Mouse (Mus musculus): ENCODE results near the gene Pdzd8. TPM values are rescaled to one million over a fixed set of nuclear protein-coding genes. Genes with fewer than 3 reads are reported as not detected.

The Pdzd8 gene
- total and polyA plus RNA-seq, 2 experiments from 2014 or later = 11.3 to 48.8 TPM

DNA sequence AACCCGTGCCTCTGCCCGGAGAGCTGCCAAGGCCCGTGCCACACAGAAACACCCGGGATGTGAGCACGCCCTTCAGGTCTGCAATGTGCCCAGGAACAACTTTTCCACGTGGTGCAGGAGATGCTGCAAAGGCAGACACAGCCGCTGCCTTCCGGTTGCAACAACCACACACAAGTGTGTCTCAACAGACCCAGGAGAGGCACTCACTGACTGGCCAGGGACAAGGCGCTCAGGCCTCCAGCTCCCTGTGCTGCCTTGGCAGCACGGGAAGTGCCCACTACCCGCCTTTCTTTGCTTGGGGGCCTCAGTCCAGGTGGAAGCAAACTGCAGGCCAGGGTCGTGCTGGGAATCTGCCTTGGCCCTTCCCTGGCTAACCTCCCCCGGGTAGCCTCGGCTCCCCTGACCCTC is 1.3 kb downstream of the Pdzd8 start:
- H3K36me3 ChIP-seq (ENCODE audit: insufficient read depth, low read length) = no peaks in the 10 kb centered on the region
- ATAC-seq (ENCODE audit: low FRiP score) = no peak
- H3K9me3 ChIP-seq (ENCODE audit: low read length) = no peaks in the 10 kb centered on the region
- peak overlapping the region; percentile 99 for H3K4me2 ChIP-seq (ENCODE audit: low read depth, low read length, poor library complexity, severe bottlenecking)
- H3K27me3 ChIP-seq (ENCODE audit: insufficient read depth, low read length) = no peaks in the 10 kb centered on the region
- H3K27ac ChIP-seq (ENCODE audit: low read depth, low read length) = no peak overlapping the region
- peak overlapping the region; percentile 92 for H3K4me3 ChIP-seq (ENCODE audit: low read depth, low read length)
- no peak for TF ChIP-seq CTCF (IDR thresholded peaks at IDR 0.05)
- DNase-seq (ENCODE audit: low spot score) = peak; percentile 7
- peak overlapping the region; percentile 83 for H3K9ac ChIP-seq (replicated peaks; ENCODE audit: low read length, poor library complexity, severe bottlenecking)
- WGBS = 0% methylated on average over 14 of the region's 14 CpGs
- peaks cover 8% of the 10 kb centered on the region; the same call in 1 of the 2 replicates for H3K4me1 ChIP-seq (ENCODE audit: insufficient read depth, low read length)

DNA sequence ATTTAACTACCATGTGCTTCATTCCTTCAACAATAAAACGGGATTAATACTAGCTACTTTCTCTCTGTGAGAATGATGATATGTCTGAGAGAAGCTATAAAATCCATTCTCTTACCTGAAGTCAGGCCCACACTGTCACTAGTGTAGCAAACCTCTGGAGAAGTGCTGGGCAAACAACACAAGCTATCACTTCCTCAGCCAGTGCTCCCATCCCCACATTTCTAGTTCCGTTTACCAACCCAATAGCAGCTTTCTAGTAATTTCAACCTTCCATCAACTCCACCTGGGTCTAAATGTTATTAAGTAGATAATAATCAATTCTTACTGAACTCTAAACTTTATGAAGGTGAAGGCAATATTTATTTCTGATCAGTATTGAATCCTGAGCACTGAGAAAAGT is 2.6 kb downstream of the Pdzd8 start:
- H3K27me3 ChIP-seq (ENCODE audit: insufficient read depth, low read length) = no peaks in the 10 kb centered on the region
- H3K4me1 ChIP-seq (ENCODE audit: insufficient read depth, low read length) = peaks cover 8% of the 10 kb centered on the region; the same call in 1 of the 2 replicates
- WGBS = 27% methylated on average over 2 of the region's 2 CpGs
- peak overlapping the region; percentile 92 for H3K4me3 ChIP-seq (ENCODE audit: low read depth, low read length)
- H3K9ac ChIP-seq (replicated peaks; ENCODE audit: low read length, poor library complexity, severe bottlenecking) = no peak overlapping the region
- DNase-seq (ENCODE audit: low spot score) (no peak), ATAC-seq (ENCODE audit: low FRiP score) (no peak)
- H3K36me3 ChIP-seq (ENCODE audit: insufficient read depth, low read length) = no peaks in the 10 kb centered on the region
- H3K9me3 ChIP-seq (ENCODE audit: low read length) = no peaks in the 10 kb centered on the region
- H3K4me2 ChIP-seq (ENCODE audit: low read depth, low read length, poor library complexity, severe bottlenecking) = peak overlapping the region; percentile 99
- no peak overlapping the region for H3K27ac ChIP-seq (ENCODE audit: low read depth, low read length)
- TF ChIP-seq CTCF (IDR thresholded peaks at IDR 0.05) = no peak

DNA sequence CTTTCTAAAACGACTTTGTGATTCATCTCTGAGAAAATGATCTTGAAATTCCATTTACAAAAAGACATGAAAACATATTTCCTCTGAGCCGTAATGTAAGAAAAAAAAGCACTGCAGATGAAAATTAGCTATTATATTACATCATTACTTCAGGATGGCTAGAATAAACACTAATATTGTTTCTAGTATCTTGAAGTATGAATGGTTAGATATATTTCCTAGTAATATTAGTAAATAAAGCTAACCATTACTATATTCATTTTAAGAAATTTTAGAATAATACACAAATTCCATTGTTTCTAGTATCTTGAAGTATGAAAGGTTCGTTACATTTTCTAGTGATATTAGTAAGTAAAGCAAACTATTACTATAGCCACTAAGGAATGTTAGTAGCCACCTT is 5.7 kb downstream of the Pdzd8 start:
- H3K4me3 ChIP-seq (ENCODE audit: low read depth, low read length) = no peak overlapping the region
- 82% methylated on average over 3 of the region's 3 CpGs for WGBS
- no peak for ATAC-seq (ENCODE audit: low FRiP score)
- no peak overlapping the region for H3K27ac ChIP-seq (ENCODE audit: low read depth, low read length)
- no peaks in the 10 kb centered on the region for H3K27me3 ChIP-seq (ENCODE audit: insufficient read depth, low read length)
- no peak overlapping the region for H3K4me2 ChIP-seq (ENCODE audit: low read depth, low read length, poor library complexity, severe bottlenecking)
- H3K36me3 ChIP-seq (ENCODE audit: insufficient read depth, low read length) = no peaks in the 10 kb centered on the region
- no peaks in the 10 kb centered on the region for H3K9me3 ChIP-seq (ENCODE audit: low read length)
- no peak for DNase-seq (ENCODE audit: low spot score)
- TF ChIP-seq CTCF (IDR thresholded peaks at IDR 0.05) = no peak
- no peak overlapping the region for H3K9ac ChIP-seq (replicated peaks; ENCODE audit: low read length, poor library complexity, severe bottlenecking)
- H3K4me1 ChIP-seq (ENCODE audit: insufficient read depth, low read length) = peaks cover 8% of the 10 kb centered on the region; the same call in 1 of the 2 replicates

DNA sequence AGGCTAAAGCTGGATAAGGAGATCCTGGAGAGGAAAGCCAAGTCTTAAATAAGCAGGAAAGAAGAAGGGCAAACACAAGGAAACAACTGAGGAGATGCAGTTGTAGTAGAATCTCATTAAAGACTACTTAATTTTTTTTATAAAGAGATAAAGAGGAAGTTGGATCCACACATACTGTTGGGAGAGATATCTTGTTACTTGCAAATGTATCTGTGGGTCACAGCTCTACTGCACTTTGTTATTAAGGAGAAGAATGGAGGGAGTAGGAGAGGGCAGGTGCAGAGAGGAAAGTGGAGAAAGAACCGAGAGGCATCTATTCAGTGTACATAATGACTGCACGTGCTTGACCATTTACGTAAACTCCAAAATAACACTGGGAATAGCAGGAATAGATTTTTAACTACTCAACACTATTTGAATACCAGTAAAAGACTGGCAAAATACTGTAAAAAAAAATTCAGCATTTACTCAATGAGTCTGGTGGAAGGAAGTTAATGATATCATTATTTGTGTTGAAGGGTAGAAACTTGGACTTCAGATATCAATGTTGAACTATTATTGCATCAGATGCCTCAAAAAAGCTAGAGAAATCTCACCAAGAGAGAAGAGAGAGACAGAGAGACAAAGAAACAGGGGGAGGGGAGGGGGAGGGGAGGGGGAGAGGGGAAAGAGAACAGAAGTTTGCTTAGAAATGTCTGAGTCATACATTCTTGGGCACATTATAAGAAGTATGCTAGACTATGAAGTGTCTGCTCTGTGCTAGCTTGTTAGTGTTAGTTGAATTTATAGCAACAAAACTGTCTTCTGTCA is 7.5 kb downstream of the Pdzd8 start:
- no peak overlapping the region for H3K4me2 ChIP-seq (ENCODE audit: low read depth, low read length, poor library complexity, severe bottlenecking)
- ATAC-seq (ENCODE audit: low FRiP score) (no peak), DNase-seq (ENCODE audit: low spot score) (no peak)
- peaks cover 5% of the 10 kb centered on the region; the same call in 1 of the 2 replicates for H3K4me1 ChIP-seq (ENCODE audit: insufficient read depth, low read length)
- no peak for TF ChIP-seq CTCF (IDR thresholded peaks at IDR 0.05)
- H3K4me3 ChIP-seq (ENCODE audit: low read depth, low read length) = no peak overlapping the region
- no peak overlapping the region for H3K9ac ChIP-seq (replicated peaks; ENCODE audit: low read length, poor library complexity, severe bottlenecking)
- 82% methylated on average over 3 of the region's 3 CpGs for WGBS
- no peak overlapping the region for H3K27ac ChIP-seq (ENCODE audit: low read depth, low read length)
- H3K36me3 ChIP-seq (ENCODE audit: insufficient read depth, low read length) = no peaks in the 10 kb centered on the region
- no peaks in the 10 kb centered on the region for H3K9me3 ChIP-seq (ENCODE audit: low read length)
- no peaks in the 10 kb centered on the region for H3K27me3 ChIP-seq (ENCODE audit: insufficient read depth, low read length)

DNA sequence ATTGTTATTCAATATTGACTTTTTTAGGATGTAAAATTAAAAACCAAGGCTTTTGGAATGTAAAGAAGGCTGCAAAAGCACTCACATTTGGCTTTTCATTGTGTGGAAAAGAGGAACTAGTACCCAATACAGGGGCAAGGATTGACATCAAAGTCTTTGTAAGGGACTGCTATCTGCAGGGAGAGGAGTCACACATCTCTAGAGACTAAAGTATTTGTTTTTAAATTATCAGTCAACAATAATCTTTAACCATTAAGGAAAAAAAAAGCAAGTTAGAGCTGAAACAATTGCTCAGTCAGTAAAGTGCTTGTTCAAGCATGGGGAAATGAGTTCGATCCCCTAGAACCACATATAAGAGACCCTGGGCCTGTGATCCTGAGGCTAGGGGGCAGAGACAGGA is 8.9 kb downstream of the Pdzd8 start:
- H3K4me2 ChIP-seq (ENCODE audit: low read depth, low read length, poor library complexity, severe bottlenecking) = no peak overlapping the region
- no peaks in the 10 kb centered on the region for H3K4me1 ChIP-seq (ENCODE audit: insufficient read depth, low read length)
- H3K9ac ChIP-seq (replicated peaks; ENCODE audit: low read length, poor library complexity, severe bottlenecking) = no peak overlapping the region
- H3K36me3 ChIP-seq (ENCODE audit: insufficient read depth, low read length) = no peaks in the 10 kb centered on the region
- no peak for ATAC-seq (ENCODE audit: low FRiP score)
- no peak for TF ChIP-seq CTCF (IDR thresholded peaks at IDR 0.05)
- no peak overlapping the region for H3K27ac ChIP-seq (ENCODE audit: low read depth, low read length)
- no peaks in the 10 kb centered on the region for H3K9me3 ChIP-seq (ENCODE audit: low read length)
- no peak for DNase-seq (ENCODE audit: low spot score)
- H3K4me3 ChIP-seq (ENCODE audit: low read depth, low read length) = no peak overlapping the region
- WGBS = 92% methylated on average over 1 of the region's 1 CpGs
- no peaks in the 10 kb centered on the region for H3K27me3 ChIP-seq (ENCODE audit: insufficient read depth, low read length)

DNA sequence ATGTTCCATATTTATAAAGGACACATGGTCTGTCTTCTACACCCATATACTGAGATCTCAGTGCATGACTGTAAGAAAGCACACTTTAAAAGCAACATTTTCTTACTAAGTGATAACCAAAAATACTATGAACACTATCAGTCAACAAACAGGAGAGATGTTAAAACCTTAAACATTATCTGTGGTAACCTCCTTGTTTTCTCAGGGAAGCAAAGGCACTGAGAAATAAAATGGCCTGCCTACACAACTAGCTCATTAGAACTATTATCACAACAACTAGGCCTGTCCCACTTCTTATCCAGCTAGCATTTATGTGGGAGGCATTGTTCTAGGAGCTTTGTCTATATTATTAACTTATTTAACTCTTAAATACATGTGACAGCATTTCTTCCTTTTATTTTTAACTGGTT is 14.8 kb downstream of the Pdzd8 start:
- Histone ChIP-seq H3K9ac (replicated peaks; ENCODE audit: low read length, poor library complexity, severe bottlenecking) (no peak overlapping the region), H3K27me3 (ENCODE audit: insufficient read depth, low read length) (no peaks in the 10 kb centered on the region), H3K4me1 (ENCODE audit: insufficient read depth, low read length) (no peaks in the 10 kb centered on the region), H3K27ac (ENCODE audit: low read depth, low read length) (no peak overlapping the region), H3K4me3 (ENCODE audit: low read depth, low read length) (no peak overlapping the region), H3K36me3 (ENCODE audit: insufficient read depth, low read length) (no peaks in the 10 kb centered on the region), H3K4me2 (ENCODE audit: low read depth, low read length, poor library complexity, severe bottlenecking) (no peak overlapping the region), H3K9me3 (ENCODE audit: low read length) (no peaks in the 10 kb centered on the region)
- no peak for TF ChIP-seq CTCF (IDR thresholded peaks at IDR 0.05)
- DNase-seq (ENCODE audit: low spot score) (no peak), ATAC-seq (ENCODE audit: low FRiP score) (no peak)
